Mouse (Mus musculus) spleen, postnatal 4 days (tissue): Measurements from ENCODE around the gene Ptcd1.
"Not testable (repeated sequence)": the region's sequence is repeated elsewhere in the genome, so short reads cannot be mapped to it uniquely, and the experiment has no call there.

Experiments
- DNase-seq, 2 experiments: peaks; one replicate each; pipeline ENCODE4 v3.0.0; 2022; ENCODE audit warnings: low spot score in 2 of 2

The Ptcd1 gene

GRCm38 (mm10) chr5:145166536-145167305 is at the start of gene Ptcd1, which contains the start of gene Cpsf4:
Gene Ptcd1, minus strand, starts transcription at chr5:145167108.
Gene Cpsf4, plus strand, starts transcription at chr5:145167213.
- peak; percentile 99 for DNase-seq

- DNase-seq = no peak
Measured at GRCm38 (mm10) chr5:145214679-145215078, 47.8 kb upstream of the Ptcd1 start.

GRCm38 (mm10) chr5:145213505-145213904 is 46.6 kb upstream of the Ptcd1 start:
- no peak for DNase-seq

- no peak for DNase-seq
Measured at GRCm38 (mm10) chr5:145212216-145212615, 45.3 kb upstream of the Ptcd1 start.

GRCm38 (mm10) chr5:145211340-145211739 is 44.4 kb upstream of the Ptcd1 start:
- no peak for DNase-seq

GRCm38 (mm10) chr5:145208391-145208790 is 41.5 kb upstream of the Ptcd1 start:
- DNase-seq = not testable (repeated sequence)

- no peak for DNase-seq
Measured at GRCm38 (mm10) chr5:145207954-145208353, 41.0 kb upstream of the Ptcd1 start.

- DNase-seq = no peak
Measured at GRCm38 (mm10) chr5:145207385-145207784, 40.5 kb upstream of the Ptcd1 start.

GRCm38 (mm10) chr5:145205041-145205440 is 38.1 kb upstream of the Ptcd1 start:
- no peak for DNase-seq

GRCm38 (mm10) chr5:145203936-145204691 is 37.2 kb upstream of the Ptcd1 start, which contains the start of gene Zkscan5:
Gene Zkscan5, plus strand, starts transcription at chr5:145204562.
- DNase-seq = peak; percentile 96 to 98

- DNase-seq = no peak
Measured at GRCm38 (mm10) chr5:145202446-145202845, 35.5 kb upstream of the Ptcd1 start.

- DNase-seq = peak; percentile 78 to 86
Measured at GRCm38 (mm10) chr5:145201321-145201991, 34.5 kb upstream of the Ptcd1 start, which contains the start of gene Zkscan14. Gene Zkscan14, minus strand, starts transcription at chr5:145201868.

GRCm38 (mm10) chr5:145200387-145200786 is 33.5 kb upstream of the Ptcd1 start:
- DNase-seq = no peak

GRCm38 (mm10) chr5:145191962-145192361 is 25.1 kb upstream of the Ptcd1 start, which contains the start of gene Atp5j2:
Gene Atp5j2, minus strand, starts transcription at chr5:145192062.
- DNase-seq = no peak

GRCm38 (mm10) chr5:145190875-145191798 is 24.2 kb upstream of the Ptcd1 start:
- DNase-seq = peak; percentile 89 to 94

GRCm38 (mm10) chr5:145190373-145190772 is 23.5 kb upstream of the Ptcd1 start:
- DNase-seq = no peak

- no peak for DNase-seq
Measured at GRCm38 (mm10) chr5:145189416-145189815, 22.5 kb upstream of the Ptcd1 start.

- DNase-seq = no peak
Measured at GRCm38 (mm10) chr5:145185244-145185643, 18.3 kb upstream of the Ptcd1 start.

- no peak for DNase-seq
Measured at GRCm38 (mm10) chr5:145178461-145178980, 11.6 kb upstream of the Ptcd1 start.

GRCm38 (mm10) chr5:145167306-145167661 is 376 bp upstream of the Ptcd1 start:
- DNase-seq = no peak

GRCm38 (mm10) chr5:145165184-145165583 is 1.7 kb downstream of the Ptcd1 start:
- no peak for DNase-seq
